Mouse (Mus musculus): ENCODE results near the gene Cttn. TPM values are rescaled to one million over a fixed set of nuclear protein-coding genes. Genes with fewer than 3 reads are reported as not detected.

The Cttn gene
- polyA plus RNA-seq, 1 experiment from 2014 or later: 44.8 TPM

- H3K36me3 ChIP-seq: no peaks in the 10 kb centered on the region
- H3K4me2 ChIP-seq: no peak overlapping the region
- H3K27ac ChIP-seq: no peak overlapping the region
- H3K9ac ChIP-seq: no peak overlapping the region
- 0 out of 2 replicates have a peak, but pooled peaks cover 4% of the 10 kb centered on the region for H3K4me1 ChIP-seq (replicated peaks)
- no peak overlapping the region for H3K4me3 ChIP-seq (replicated peaks)
- no peak for ATAC-seq (ENCODE audit: low read depth)
- H3K9me3 ChIP-seq (replicated peaks): no peaks in the 10 kb centered on the region
- 43% methylated on average over 16 of the region's 16 CpGs for WGBS (ENCODE audit: insufficient replicate concordance)
- no peak for DNase-seq
- H3K27me3 ChIP-seq: peaks cover 11% of the 10 kb centered on the region; the same call in 1 of the 2 replicates
Observed at GRCm38 (mm10) chr7:144417644-144418343, 53.0 kb downstream of the Cttn start.

GRCm38 (mm10) chr7:144417234-144417633 is 53.6 kb downstream of the Cttn start:
- no peak for DNase-seq
- peaks cover 11% of the 10 kb centered on the region; the same call in 1 of the 2 replicates for H3K27me3 ChIP-seq
- no peak overlapping the region for H3K27ac ChIP-seq
- 0 out of 2 replicates have a peak, but pooled peaks cover 4% of the 10 kb centered on the region for H3K4me1 ChIP-seq (replicated peaks)
- no peak overlapping the region for H3K4me2 ChIP-seq
- H3K9ac ChIP-seq: no peak overlapping the region
- no peaks in the 10 kb centered on the region for H3K9me3 ChIP-seq (replicated peaks)
- WGBS (ENCODE audit: insufficient replicate concordance): 53% methylated on average over 2 of the region's 2 CpGs
- H3K36me3 ChIP-seq: no peaks in the 10 kb centered on the region
- ATAC-seq (ENCODE audit: low read depth): no peak
- H3K4me3 ChIP-seq (replicated peaks): no peak overlapping the region

GRCm38 (mm10) chr7:144415795-144416194 is 55.0 kb downstream of the Cttn start:
- ATAC-seq (ENCODE audit: low read depth) (0 out of 2 replicates have a peak, but pooled peaks have one; percentile 24), DNase-seq (no peak)
- no peak overlapping the region for H3K9ac ChIP-seq
- H3K4me1 ChIP-seq (replicated peaks): 0 out of 2 replicates have a peak, but pooled peaks cover 4% of the 10 kb centered on the region
- peaks cover 11% of the 10 kb centered on the region; the same call in 1 of the 2 replicates for H3K27me3 ChIP-seq
- 50% methylated on average over 4 of the region's 4 CpGs for WGBS (ENCODE audit: insufficient replicate concordance)
- H3K4me2 ChIP-seq: no peak overlapping the region
- no peak overlapping the region for H3K4me3 ChIP-seq (replicated peaks)
- H3K9me3 ChIP-seq (replicated peaks): no peaks in the 10 kb centered on the region
- no peak overlapping the region for H3K27ac ChIP-seq
- H3K36me3 ChIP-seq: no peaks in the 10 kb centered on the region

- no peak for DNase-seq
- ATAC-seq (ENCODE audit: low read depth): no peak
- Histone ChIP-seq H3K27ac (no peak overlapping the region), H3K4me3 (replicated peaks) (no peak overlapping the region), H3K9ac (no peak overlapping the region), H3K4me1 (replicated peaks) (no peaks in the 10 kb centered on the region), H3K4me2 (no peak overlapping the region), H3K27me3 (peaks cover 5% of the 10 kb centered on the region; the same call in 1 of the 2 replicates), H3K9me3 (replicated peaks) (no peaks in the 10 kb centered on the region), H3K36me3 (no peaks in the 10 kb centered on the region)
- 61% methylated on average over 5 of the region's 5 CpGs for WGBS (ENCODE audit: insufficient replicate concordance)
Observed at GRCm38 (mm10) chr7:144414632-144415031, 56.2 kb downstream of the Cttn start.

- 68% methylated on average over 22 of the region's 22 CpGs for WGBS (ENCODE audit: insufficient replicate concordance)
- DNase-seq (no peak), ATAC-seq (ENCODE audit: low read depth) (no peak)
- H3K9ac ChIP-seq: no peak overlapping the region
- H3K4me3 ChIP-seq (replicated peaks): no peak overlapping the region
- H3K9me3 ChIP-seq (replicated peaks): no peaks in the 10 kb centered on the region
- no peaks in the 10 kb centered on the region for H3K4me1 ChIP-seq (replicated peaks)
- no peaks in the 10 kb centered on the region; the same call in 1 of the 2 replicates for H3K27me3 ChIP-seq
- no peak overlapping the region for H3K4me2 ChIP-seq
- H3K36me3 ChIP-seq: no peaks in the 10 kb centered on the region
- no peak overlapping the region for H3K27ac ChIP-seq
Observed at GRCm38 (mm10) chr7:144411967-144412906, 58.6 kb downstream of the Cttn start.

- ATAC-seq (ENCODE audit: low read depth) (no peak), DNase-seq (no peak)
- 67% methylated on average over 18 of the region's 18 CpGs for WGBS (ENCODE audit: insufficient replicate concordance)
- no peaks in the 10 kb centered on the region for H3K4me1 ChIP-seq (replicated peaks)
- H3K36me3 ChIP-seq: no peaks in the 10 kb centered on the region
- no peaks in the 10 kb centered on the region for H3K9me3 ChIP-seq (replicated peaks)
- no peak overlapping the region for H3K4me2 ChIP-seq
- H3K27ac ChIP-seq: no peak overlapping the region
- H3K4me3 ChIP-seq (replicated peaks): no peak overlapping the region
- no peaks in the 10 kb centered on the region; the same call in 1 of the 2 replicates for H3K27me3 ChIP-seq
- H3K9ac ChIP-seq: no peak overlapping the region
Observed at GRCm38 (mm10) chr7:144409682-144410081, 61.1 kb downstream of the Cttn start.

- ATAC-seq (ENCODE audit: low read depth) (no peak), DNase-seq (no peak)
- H3K9ac ChIP-seq: no peak overlapping the region
- no peaks in the 10 kb centered on the region for H3K4me1 ChIP-seq (replicated peaks)
- H3K4me3 ChIP-seq (replicated peaks): no peak overlapping the region
- 55% methylated on average over 2 of the region's 2 CpGs for WGBS (ENCODE audit: insufficient replicate concordance)
- H3K27ac ChIP-seq: no peak overlapping the region
- no peaks in the 10 kb centered on the region for H3K9me3 ChIP-seq (replicated peaks)
- no peaks in the 10 kb centered on the region for H3K36me3 ChIP-seq
- H3K4me2 ChIP-seq: no peak overlapping the region
- no peaks in the 10 kb centered on the region; the same call in 1 of the 2 replicates for H3K27me3 ChIP-seq
Observed at GRCm38 (mm10) chr7:144408464-144409000, 62.3 kb downstream of the Cttn start.

- ATAC-seq (ENCODE audit: low read depth): no peak
- 44% methylated on average over 4 of the region's 4 CpGs for WGBS (ENCODE audit: insufficient replicate concordance)
- H3K4me1 ChIP-seq (replicated peaks): no peaks in the 10 kb centered on the region
- H3K36me3 ChIP-seq: no peaks in the 10 kb centered on the region
- no peak overlapping the region for H3K27ac ChIP-seq
- H3K9me3 ChIP-seq (replicated peaks): no peaks in the 10 kb centered on the region
- H3K27me3 ChIP-seq: no peaks in the 10 kb centered on the region; the same call in 1 of the 2 replicates
- H3K9ac ChIP-seq: no peak overlapping the region
- no peak overlapping the region for H3K4me2 ChIP-seq
- no peak for DNase-seq
- no peak overlapping the region for H3K4me3 ChIP-seq (replicated peaks)
Observed at GRCm38 (mm10) chr7:144407675-144408074, 63.1 kb downstream of the Cttn start.

GRCm38 (mm10) chr7:144402492-144402891 is 68.3 kb downstream of the Cttn start:
- no peaks in the 10 kb centered on the region for H3K36me3 ChIP-seq
- 29% methylated on average over 4 of the region's 4 CpGs for WGBS (ENCODE audit: insufficient replicate concordance)
- no peaks in the 10 kb centered on the region for H3K9me3 ChIP-seq (replicated peaks)
- H3K4me2 ChIP-seq: no peak overlapping the region
- DNase-seq: no peak
- no peaks in the 10 kb centered on the region for H3K27me3 ChIP-seq
- no peaks in the 10 kb centered on the region for H3K4me1 ChIP-seq (replicated peaks)
- H3K9ac ChIP-seq: no peak overlapping the region
- no peak overlapping the region for H3K4me3 ChIP-seq (replicated peaks)
- H3K27ac ChIP-seq: no peak overlapping the region
- no peak for ATAC-seq (ENCODE audit: low read depth)

- Histone ChIP-seq H3K27me3 (no peaks in the 10 kb centered on the region), H3K36me3 (no peaks in the 10 kb centered on the region), H3K9me3 (replicated peaks) (no peaks in the 10 kb centered on the region), H3K9ac (no peak overlapping the region), H3K4me1 (replicated peaks) (no peaks in the 10 kb centered on the region), H3K4me2 (no peak overlapping the region), H3K4me3 (replicated peaks) (no peak overlapping the region), H3K27ac (no peak overlapping the region)
- DNase-seq (no peak), ATAC-seq (ENCODE audit: low read depth) (no peak)
- 62% methylated on average over 6 of the region's 6 CpGs for WGBS (ENCODE audit: insufficient replicate concordance)
Observed at GRCm38 (mm10) chr7:144391727-144392126, 79.1 kb downstream of the Cttn start.

GRCm38 (mm10) chr7:144390676-144391075 is 80.1 kb downstream of the Cttn start:
- DNase-seq (no peak), ATAC-seq (ENCODE audit: low read depth) (no peak)
- WGBS (ENCODE audit: insufficient replicate concordance): 59% methylated on average over 8 of the region's 8 CpGs
- Histone ChIP-seq H3K27me3 (no peaks in the 10 kb centered on the region), H3K4me3 (replicated peaks) (no peak overlapping the region), H3K9me3 (replicated peaks) (no peaks in the 10 kb centered on the region), H3K4me2 (no peak overlapping the region), H3K9ac (no peak overlapping the region), H3K27ac (no peak overlapping the region), H3K36me3 (no peaks in the 10 kb centered on the region), H3K4me1 (replicated peaks) (no peaks in the 10 kb centered on the region)
